Comparison of ENCODE assay signal across 8 mouse cellular contexts in genomic region chr7:30957367-30957783, GRCm38 (mm10). TPM values are rescaled to one million over a fixed set of nuclear protein-coding genes. Genes with fewer than 3 reads are reported as not detected.
DNase-seq lines count a peak whose midpoint lies in the region; ATAC-seq and TF ChIP-seq lines count a peak whose summit lies in the region.

No protein-coding gene starts in this region.

- H3K9ac ChIP-seq in heart, embryonic 14.5 days (ENCODE audit: low read length), result peak overlapping the region; percentile 99
- H3K9ac ChIP-seq in liver, embryonic 14.5 days (replicated peaks), result peak overlapping the region; percentile 76
- H3K9ac ChIP-seq in neural tube, embryonic 13.5 days, result peak overlapping the region; percentile 100

- no peak for TF ChIP-seq CTCF in liver, embryonic 14.5 days (IDR thresholded peaks at IDR 0.05; ENCODE audit: low read depth)
- no peak for TF ChIP-seq CTCF in testis, adult 2 months (IDR thresholded peaks at IDR 0.05; ENCODE audit: control insufficient read depth, insufficient read depth, insufficient replicate concordance, low read depth, low read length)

- ATAC-seq in CD4-positive, CD25-positive, alpha-beta regulatory T cell, adult 4 months, result peak; percentile 67
- peak; percentile 55 for ATAC-seq in heart, embryonic 14.5 days (ENCODE audit: insufficient number of reproducible peaks, insufficient read depth, low FRiP score, low read depth)
- ATAC-seq in liver, embryonic 14.5 days (ENCODE audit: insufficient read depth), result peak; percentile 81
- ATAC-seq in neural tube, embryonic 13.5 days (ENCODE audit: low read depth), result peak; percentile 54

- H3K36me3 ChIP-seq in heart, embryonic 14.5 days (ENCODE audit: control insufficient read depth, insufficient read depth, low read length), result peaks cover 48% of the 10 kb centered on the region
- H3K36me3 ChIP-seq in liver, embryonic 14.5 days (replicated peaks; ENCODE audit: control insufficient read depth, insufficient read depth, low read depth), result peaks cover 28% of the 10 kb centered on the region
- peaks cover 43% of the 10 kb centered on the region for H3K36me3 ChIP-seq in neural tube, embryonic 13.5 days
- H3K36me3 ChIP-seq in testis, adult 2 months (ENCODE audit: control insufficient read depth, insufficient read depth, low read length), result no peaks in the 10 kb centered on the region

- peak overlapping the region; percentile 100 for H3K27ac ChIP-seq in brown adipose tissue, adult 24 weeks (replicated peaks; ENCODE audit: low read depth, low read length)
- peak overlapping the region; percentile 99 for H3K27ac ChIP-seq in heart, embryonic 14.5 days (replicated peaks in 1 of 2; ENCODE audit: control insufficient read depth in 1 of 2, insufficient read depth in 1 of 2, low read depth in 2 of 2, low read length in 2 of 2)
- H3K27ac ChIP-seq in liver, embryonic 14.5 days, result peak overlapping the region; percentile 81
- H3K27ac ChIP-seq in neural tube, embryonic 13.5 days (replicated peaks), result peak overlapping the region; percentile 99
- peak overlapping the region; percentile 74 for H3K27ac ChIP-seq in testis, adult 2 months (ENCODE audit: control insufficient read depth, insufficient read depth, low read depth, low read length)

- H3K4me2 ChIP-seq in heart, embryonic 14.5 days (ENCODE audit: low read length), result peak overlapping the region; percentile 74
- H3K4me2 ChIP-seq in liver, embryonic 14.5 days (ENCODE audit: low read depth), result peak overlapping the region; percentile 85
- H3K4me2 ChIP-seq in neural tube, embryonic 13.5 days, result peak overlapping the region; percentile 94

- H3K4me3 ChIP-seq in brown adipose tissue, adult 24 weeks (ENCODE audit: insufficient read depth, low read depth, low read length), result peak overlapping the region; percentile 100
- peak overlapping the region; percentile 85 to 89 for H3K4me3 ChIP-seq in heart, embryonic 14.5 days (ENCODE audit: control insufficient read depth in 1 of 2, insufficient read depth in 1 of 2, low read depth in 1 of 2, low read length in 2 of 2)
- peak overlapping the region; percentile 61 to 80 for H3K4me3 ChIP-seq in liver, embryonic 14.5 days (ENCODE audit: insufficient read depth in 1 of 2, low read depth in 2 of 2, low read length in 2 of 2)
- H3K4me3 ChIP-seq in neural tube, embryonic 13.5 days, result peak overlapping the region; percentile 94
- H3K4me3 ChIP-seq in testis, adult 2 months (ENCODE audit: control insufficient read depth, low read depth, low read length), result peak overlapping the region; percentile 83

- TF ChIP-seq POLR2A in testis, adult 2 months (IDR thresholded peaks at IDR 0.05; ENCODE audit: control insufficient read depth, low read depth, low read length), result peak; percentile 61

- TF ChIP-seq EP300 in liver, embryonic 14.5 days (IDR thresholded peaks at IDR 0.05; ENCODE audit: low read depth), result no peak

- peak; percentile 70 for DNase-seq in fibroblast of lung, adult 2 months (ENCODE audit: low read depth)
- DNase-seq in kidney, postnatal 25 days, result peak; percentile 89 to 95
- peak; percentile 72 to 79 (median 77) for DNase-seq in liver, embryonic 14.5 days (ENCODE audit: low read depth in 3 of 3, low spot score in 3 of 3)

- H3K4me1 ChIP-seq in brown adipose tissue, adult 24 weeks (ENCODE audit: control insufficient read depth, insufficient read depth, insufficient read length, low read length), result peaks cover 11% of the 10 kb centered on the region
- peaks cover 11 to 19% of the 10 kb centered on the region in 2 experiments for H3K4me1 ChIP-seq in heart, embryonic 14.5 days (ENCODE audit: control insufficient read depth in 2 of 2, insufficient read depth in 2 of 2, low read length in 2 of 2)
- H3K4me1 ChIP-seq in liver, embryonic 14.5 days (replicated peaks; ENCODE audit: control insufficient read depth in 2 of 2, insufficient read depth in 2 of 2, low read length in 1 of 2), result peaks cover 7 to 19% of the 10 kb centered on the region in 2 experiments
- H3K4me1 ChIP-seq in neural tube, embryonic 13.5 days (replicated peaks), result peaks cover 42% of the 10 kb centered on the region
- H3K4me1 ChIP-seq in testis, adult 2 months (ENCODE audit: control insufficient read depth, insufficient read depth, low read length), result peaks cover 10% of the 10 kb centered on the region

- H3K9me3 ChIP-seq in heart, embryonic 14.5 days (ENCODE audit: control insufficient read depth, low read length), result no peaks in the 10 kb centered on the region
- no peaks in the 10 kb centered on the region for H3K9me3 ChIP-seq in liver, embryonic 14.5 days (ENCODE audit: control insufficient read depth, low read length)
- no peaks in the 10 kb centered on the region for H3K9me3 ChIP-seq in neural tube, embryonic 13.5 days

- WGBS in heart, embryonic 14.5 days, result under 1% methylated on average over 40 of the region's 43 CpGs
- WGBS in liver, embryonic 14.5 days (ENCODE audit: insufficient replicate concordance), result 0% methylated on average over 43 of the region's 43 CpGs
- WGBS in neural tube, embryonic 13.5 days, result under 1% methylated on average over 43 of the region's 43 CpGs

- H3K27me3 ChIP-seq in heart, embryonic 14.5 days (ENCODE audit: control insufficient read depth, insufficient read depth, low read length), result no peaks in the 10 kb centered on the region
- H3K27me3 ChIP-seq in liver, embryonic 14.5 days (ENCODE audit: control insufficient read depth, insufficient read depth, low read length), result no peaks in the 10 kb centered on the region
- no peaks in the 10 kb centered on the region for H3K27me3 ChIP-seq in neural tube, embryonic 13.5 days
- no peaks in the 10 kb centered on the region for H3K27me3 ChIP-seq in testis, adult 2 months (ENCODE audit: control insufficient read depth, insufficient read depth, low read length)

RNA-seq across cellular contexts. Expression of gene Usf2, which starts 0.8 kb away (rescaled TPM):
- polyA plus RNA-seq in CD4-positive, CD25-positive, alpha-beta regulatory T cell, adult 4 months (2017; shearing (Covaris generic)), result 10 to 100 TPM; 11.0 to 16.0 TPM
- polyA plus RNA-seq in brown adipose tissue, adult 24 weeks (2012; ENCODE audit: insufficient read depth, insufficient read length, missing spikeins), result 66.8 and 103 TPM in 2 replicates
- polyA plus RNA-seq in heart, embryonic 14.5 days (2014; fragmentation: Nextera tagmentation; extraction: Ambion mirVana), result 17.2 and 19.6 TPM in 2 replicates
- 34.1 and 50.6 TPM in 2 replicates for polyA plus RNA-seq in liver, embryonic 14.5 days (2012; rRNA removed)
- 9.1 and 10.2 TPM in 2 replicates for polyA plus RNA-seq in liver, embryonic 14.5 days (2014; fragmentation: Nextera tagmentation; extraction: Ambion mirVana)
- polyA plus RNA-seq in neural tube, embryonic 13.5 days (2015; fragmentation: Nextera tagmentation; extraction: Ambion mirVana), result 34.4 TPM in 2 replicates
- polyA plus RNA-seq in testis, adult 2 months (2012; rRNA removed), result 27.0 and 31.3 TPM in 2 replicates

RNA-seq across cellular contexts. Expression of gene Hamp, which starts 13.5 kb away (rescaled TPM):
- not detected for polyA plus RNA-seq in CD4-positive, CD25-positive, alpha-beta regulatory T cell, adult 4 months (2017; shearing (Covaris generic))
- 4.4 TPM in 1 of 2 replicates, not detected in the other for polyA plus RNA-seq in brown adipose tissue, adult 24 weeks (2012; ENCODE audit: insufficient read depth, insufficient read length, missing spikeins)
- not detected in 2 replicates for polyA plus RNA-seq in heart, embryonic 14.5 days (2014; fragmentation: Nextera tagmentation; extraction: Ambion mirVana)
- 17.2 and 22.5 TPM in 2 replicates for polyA plus RNA-seq in liver, embryonic 14.5 days (2012; rRNA removed)
- 12.0 and 29.7 TPM in 2 replicates for polyA plus RNA-seq in liver, embryonic 14.5 days (2014; fragmentation: Nextera tagmentation; extraction: Ambion mirVana)
- not detected in 2 replicates for polyA plus RNA-seq in neural tube, embryonic 13.5 days (2015; fragmentation: Nextera tagmentation; extraction: Ambion mirVana)
- not detected in 2 replicates for polyA plus RNA-seq in testis, adult 2 months (2012; rRNA removed)

RNA-seq across cellular contexts. Expression of gene Lsr, which starts 15.9 kb away (rescaled TPM):
- 1 to 10 TPM; 1.8 to 2.6 TPM for polyA plus RNA-seq in CD4-positive, CD25-positive, alpha-beta regulatory T cell, adult 4 months (2017; shearing (Covaris generic))
- 1.1 TPM in 1 of 2 replicates, not detected in the other for polyA plus RNA-seq in brown adipose tissue, adult 24 weeks (2012; ENCODE audit: insufficient read depth, insufficient read length, missing spikeins)
- polyA plus RNA-seq in heart, embryonic 14.5 days (2014; fragmentation: Nextera tagmentation; extraction: Ambion mirVana), result 6.1 and 6.7 TPM in 2 replicates
- polyA plus RNA-seq in liver, embryonic 14.5 days (2012; rRNA removed), result 14.3 and 17.4 TPM in 2 replicates
- 15.1 and 16.0 TPM in 2 replicates for polyA plus RNA-seq in liver, embryonic 14.5 days (2014; fragmentation: Nextera tagmentation; extraction: Ambion mirVana)
- polyA plus RNA-seq in neural tube, embryonic 13.5 days (2015; fragmentation: Nextera tagmentation; extraction: Ambion mirVana), result 17.0 and 17.6 TPM in 2 replicates
- 24.4 and 30.2 TPM in 2 replicates for polyA plus RNA-seq in testis, adult 2 months (2012; rRNA removed)

RNA-seq across cellular contexts. Expression of gene Fam187b, which starts 16.2 kb away (rescaled TPM):
- polyA plus RNA-seq in CD4-positive, CD25-positive, alpha-beta regulatory T cell, adult 4 months (2017; shearing (Covaris generic)), result 1 to 10 TPM; 1.2 to 1.5 TPM
- not detected in 2 replicates for polyA plus RNA-seq in brown adipose tissue, adult 24 weeks (2012; ENCODE audit: insufficient read depth, insufficient read length, missing spikeins)
- polyA plus RNA-seq in heart, embryonic 14.5 days (2014; fragmentation: Nextera tagmentation; extraction: Ambion mirVana), result 0.30 and 0.89 TPM in 2 replicates
- polyA plus RNA-seq in liver, embryonic 14.5 days (2012; rRNA removed), result 1.5 and 2.0 TPM in 2 replicates
- polyA plus RNA-seq in liver, embryonic 14.5 days (2014; fragmentation: Nextera tagmentation; extraction: Ambion mirVana), result 2.5 and 2.6 TPM in 2 replicates
- 0.25 and 0.53 TPM in 2 replicates for polyA plus RNA-seq in neural tube, embryonic 13.5 days (2015; fragmentation: Nextera tagmentation; extraction: Ambion mirVana)
- polyA plus RNA-seq in testis, adult 2 months (2012; rRNA removed), result 524 and 525 TPM in 2 replicates

RNA-seq across cellular contexts. Expression of gene Hamp2, which starts 32.9 kb away (rescaled TPM):
- not detected for polyA plus RNA-seq in CD4-positive, CD25-positive, alpha-beta regulatory T cell, adult 4 months (2017; shearing (Covaris generic))
- polyA plus RNA-seq in brown adipose tissue, adult 24 weeks (2012; ENCODE audit: insufficient read depth, insufficient read length, missing spikeins), result not detected in 2 replicates
- not detected in 2 replicates for polyA plus RNA-seq in heart, embryonic 14.5 days (2014; fragmentation: Nextera tagmentation; extraction: Ambion mirVana)
- polyA plus RNA-seq in liver, embryonic 14.5 days (2012; rRNA removed), result not detected in 2 replicates
- polyA plus RNA-seq in liver, embryonic 14.5 days (2014; fragmentation: Nextera tagmentation; extraction: Ambion mirVana), result not detected in 2 replicates
- polyA plus RNA-seq in neural tube, embryonic 13.5 days (2015; fragmentation: Nextera tagmentation; extraction: Ambion mirVana), result not detected in 2 replicates
- polyA plus RNA-seq in testis, adult 2 months (2012; rRNA removed), result 0.38 and 1.5 TPM in 2 replicates

Comparison
In these comparisons a context has a peak if more than half of its experiments do, and no peak if none do; other contexts are left out.
1. Peak in every context shown above with its lines: DNase-seq, ATAC-seq, H3K4me3 ChIP-seq and H3K27ac ChIP-seq.